Mouse (Mus musculus) embryonic facial prominence, embryonic 10.5 days (tissue): ENCODE measurements at regions not wholly inside any gene's neighbourhood (a gene's known extent, or its start where the extent isn't known, plus 50 kb on each side); places are given as distances from the start of the nearest gene placed in this dataset.

ENCODE experiments used
- DNase-seq: peaks from one replicate; pipeline ENCODE4 v3.0.0-alpha.2; 2017; ENCODE audit warnings: low spot score
- H3K27ac ChIP-seq: fragments of 300-500 bp; sonication (generic); replicated peaks from 2 replicates; pipeline ENCODE4 v1.5.1; 2016; ENCODE audit warnings: mild to moderate bottlenecking
- H3K27me3 ChIP-seq: fragments of 300-500 bp; sonication (generic); replicated peaks from 2 replicates; pipeline ENCODE4 v1.6.1; 2016; ENCODE audit warnings: low read depth, mild to moderate bottlenecking; ENCODE audit not compliant: poor library complexity, severe bottlenecking
- H3K36me3 ChIP-seq: fragments of 300-500 bp; sonication (generic); replicated peaks from 2 replicates; pipeline ENCODE4 v1.6.1; 2016; ENCODE audit warnings: mild to moderate bottlenecking, moderate library complexity
- H3K4me1 ChIP-seq: fragments of 300-500 bp; sonication (generic); 2 replicates; pipeline ENCODE4 v1.6.1; 2016
- H3K4me3 ChIP-seq: fragments of 300-500 bp; sonication (generic); 2 replicates; pipeline ENCODE4 v1.5.1; 2016; ENCODE audit warnings: mild to moderate bottlenecking, moderate library complexity
- H3K9me3 ChIP-seq: fragments of 300-500 bp; sonication (generic); 2 replicates; pipeline ENCODE4 v1.6.1; 2016; ENCODE audit warnings: mild to moderate bottlenecking
- WGBS: fragments of 180-500 bp; shearing (Covaris S2); methylation state at CpG from one replicate; pipeline ENCODE4 v1.1.7; 2016; 5-methylcytosine and 5-hydroxymethylcytosine counted together

DNA sequence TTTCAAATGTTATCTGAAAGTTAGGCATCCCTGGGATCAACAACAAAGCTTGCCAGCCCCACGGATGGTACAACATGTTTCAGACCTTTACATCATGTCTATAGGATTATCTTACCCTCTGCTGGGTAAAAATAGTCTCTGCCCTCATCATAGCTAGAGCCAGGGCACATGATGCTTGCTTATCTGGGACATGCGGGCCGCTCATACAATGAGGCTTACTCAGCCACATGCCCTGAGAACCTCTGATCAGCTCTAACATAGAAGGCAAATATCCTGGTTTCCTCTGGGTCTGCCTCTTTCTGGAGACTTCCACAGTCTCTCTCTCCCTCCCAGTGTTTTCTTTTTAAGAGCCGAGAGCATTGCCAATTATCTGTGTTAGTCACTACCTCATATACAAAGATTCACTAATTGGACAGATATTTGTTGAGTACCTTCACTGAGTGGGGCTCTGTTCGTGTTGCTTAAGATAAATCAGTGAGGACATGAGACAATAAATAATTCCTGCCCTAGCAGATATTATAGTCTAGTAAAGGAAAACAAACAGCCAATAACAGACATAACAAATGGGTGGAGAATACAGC, 256.6 kb downstream of the Fam49a start:
- no peaks in the 10 kb centered on the region for H3K36me3 ChIP-seq
- H3K27me3 ChIP-seq, result no peaks in the 10 kb centered on the region
- 75% methylated on average over 5 of the region's 5 CpGs for whole genome bisulfite sequencing
- H3K9me3 ChIP-seq, result no peaks in the 10 kb centered on the region
- DNase-seq, result no peak
- peaks cover 10% of the 10 kb centered on the region for H3K4me1 ChIP-seq
- H3K4me3 ChIP-seq, result no peak overlapping the region
- H3K27ac ChIP-seq, result no peak overlapping the region

GRCm38 (mm10) chr12:12517020-12517419, 255.1 kb downstream of the Fam49a start:
- Histone ChIP-seq H3K4me1 (peaks cover 10% of the 10 kb centered on the region), H3K4me3 (no peak overlapping the region), H3K36me3 (no peaks in the 10 kb centered on the region), H3K9me3 (no peaks in the 10 kb centered on the region), H3K27me3 (no peaks in the 10 kb centered on the region), H3K27ac (no peak overlapping the region)
- DNase-seq, result no peak
- 92% methylated on average over 4 of the region's 4 CpGs for WGBS

GRCm38 (mm10) chr12:12510764-12511163, 248.8 kb downstream of the Fam49a start:
- Histone ChIP-seq H3K27ac (no peak overlapping the region), H3K4me3 (no peak overlapping the region), H3K9me3 (no peaks in the 10 kb centered on the region), H3K36me3 (no peaks in the 10 kb centered on the region), H3K4me1 (peaks cover 9% of the 10 kb centered on the region), H3K27me3 (no peaks in the 10 kb centered on the region)
- no peak for DNase-seq

DNA sequence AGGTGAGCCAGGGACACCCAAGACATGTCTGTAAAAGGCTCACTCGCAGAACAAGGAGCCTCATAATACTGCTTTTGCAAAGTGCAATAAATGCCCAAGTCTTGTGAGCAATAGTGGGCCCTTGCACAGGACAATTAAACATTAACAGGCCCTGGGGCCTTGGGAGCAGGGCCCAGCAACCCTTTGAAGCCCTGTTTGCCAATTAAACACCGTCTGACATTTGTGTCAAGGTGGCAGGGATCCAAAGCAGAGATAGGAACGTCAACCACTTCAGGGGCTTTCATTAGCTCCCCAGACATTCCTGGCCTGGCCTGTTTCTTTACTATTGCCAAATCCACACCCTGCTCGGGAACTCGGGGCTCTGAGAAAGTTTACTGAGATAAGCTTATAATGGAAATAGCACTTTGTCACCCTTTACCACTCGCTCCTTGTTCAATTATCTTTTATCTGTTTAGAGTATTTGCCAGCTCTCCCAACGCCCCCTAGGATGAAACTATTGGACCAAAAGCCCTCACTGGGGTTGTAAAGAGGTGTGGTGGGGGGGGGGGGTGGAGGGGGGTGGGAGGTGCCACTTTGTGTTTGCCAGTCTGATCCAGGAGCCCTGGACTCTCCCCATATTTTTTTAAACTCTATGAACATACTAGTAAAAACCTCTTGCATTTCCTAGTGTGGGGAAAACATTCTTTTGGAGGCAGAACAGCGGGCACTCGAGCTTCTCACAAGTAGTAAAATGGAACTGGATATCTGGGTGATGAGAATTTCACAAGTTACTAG, 247.4 kb downstream of the Fam49a start:
- Histone ChIP-seq H3K4me1 (peaks cover 9% of the 10 kb centered on the region), H3K27ac (no peak overlapping the region)

DNA sequence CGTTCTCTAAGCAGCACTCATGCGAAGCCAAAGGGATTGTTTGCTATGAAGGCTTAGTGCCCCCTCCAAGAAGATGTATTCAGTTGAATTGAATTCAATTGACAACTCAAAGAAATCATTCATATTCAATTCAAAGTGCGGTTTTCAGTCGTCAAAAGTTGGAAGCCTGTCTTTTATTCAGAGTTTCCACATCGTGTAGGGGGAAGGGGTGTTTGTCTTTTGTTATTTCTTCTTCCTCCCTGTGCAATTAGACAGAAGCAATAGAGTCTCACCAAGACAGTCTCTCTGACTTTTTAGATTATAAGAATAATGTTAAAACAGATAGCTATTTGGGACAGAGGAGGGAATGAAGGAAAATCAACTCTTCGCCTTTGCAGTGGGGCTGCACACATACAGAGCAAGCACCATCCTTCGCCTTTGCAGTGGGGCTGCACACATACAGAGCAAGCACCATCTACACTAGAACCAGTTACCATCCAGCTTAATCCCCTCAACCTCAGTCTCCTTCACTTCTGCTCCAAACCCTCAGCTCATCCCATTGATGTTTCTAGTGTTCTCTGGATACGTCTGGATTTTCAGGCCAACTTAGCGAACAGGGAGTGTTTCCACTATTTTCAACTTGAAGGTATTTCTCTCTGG, 246.7 kb downstream of the Fam49a start:
- no peak for DNase-seq
- peaks cover 9% of the 10 kb centered on the region for H3K4me1 ChIP-seq
- H3K27ac ChIP-seq, result no peak overlapping the region
- WGBS, result 70% methylated on average over 9 of the region's 9 CpGs
- no peaks in the 10 kb centered on the region for H3K9me3 ChIP-seq
- no peaks in the 10 kb centered on the region for H3K36me3 ChIP-seq
- H3K27me3 ChIP-seq, result no peaks in the 10 kb centered on the region
- H3K4me3 ChIP-seq, result no peak overlapping the region

More for the DNA sequence above, 247.4 kb downstream of the Fam49a start:
- Histone ChIP-seq H3K27me3 (no peaks in the 10 kb centered on the region), H3K36me3 (no peaks in the 10 kb centered on the region), H3K4me3 (no peak overlapping the region), H3K9me3 (no peaks in the 10 kb centered on the region)
- no peak for DNase-seq
- 58% methylated on average over 9 of the region's 9 CpGs for WGBS

DNA sequence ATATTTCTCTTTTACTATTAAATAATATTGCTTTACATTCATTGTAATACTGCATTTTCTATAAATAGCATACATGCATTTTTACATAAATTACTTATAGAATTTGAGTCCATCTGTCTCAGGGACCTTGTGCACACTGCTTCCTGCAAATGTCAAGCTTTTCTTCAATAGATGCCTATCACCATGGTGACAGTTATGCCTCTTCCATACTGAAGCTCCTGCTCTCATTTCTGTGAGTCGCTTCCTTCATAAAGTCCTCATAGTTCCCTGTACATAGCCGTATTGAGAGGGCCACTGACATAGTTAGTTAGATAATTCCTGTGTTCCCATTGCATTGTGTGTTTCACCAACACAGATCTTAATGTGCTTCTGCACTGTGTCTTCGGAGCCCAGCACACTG, 244.7 kb downstream of the Fam49a start:
- H3K4me1 ChIP-seq, result peaks cover 9% of the 10 kb centered on the region
- H3K27ac ChIP-seq, result no peak overlapping the region
- no peak overlapping the region for H3K4me3 ChIP-seq
- no peaks in the 10 kb centered on the region for H3K27me3 ChIP-seq
- no peaks in the 10 kb centered on the region for H3K9me3 ChIP-seq
- no peaks in the 10 kb centered on the region for H3K36me3 ChIP-seq
- DNase-seq, result no peak
- 95% methylated on average over 3 of the region's 3 CpGs for whole genome bisulfite sequencing

- Histone ChIP-seq H3K4me1 (peaks cover 9% of the 10 kb centered on the region), H3K4me3 (no peak overlapping the region), H3K36me3 (no peaks in the 10 kb centered on the region), H3K27me3 (no peaks in the 10 kb centered on the region), H3K9me3 (no peaks in the 10 kb centered on the region), H3K27ac (no peak overlapping the region)
- WGBS, result 84% methylated on average over 4 of the region's 4 CpGs
- DNase-seq, result no peak
Measured at GRCm38 (mm10) chr12:12505590-12505989, 243.7 kb downstream of the Fam49a start.

GRCm38 (mm10) chr12:12499903-12500302, 238.0 kb downstream of the Fam49a start:
- H3K4me3 ChIP-seq, result no peak overlapping the region
- no peaks in the 10 kb centered on the region for H3K27me3 ChIP-seq
- no peak overlapping the region for H3K27ac ChIP-seq
- DNase-seq, result no peak
- no peaks in the 10 kb centered on the region for H3K9me3 ChIP-seq
- H3K4me1 ChIP-seq, result 0 out of 2 replicates have a peak, but pooled peaks cover 6% of the 10 kb centered on the region
- 69% methylated on average over 3 of the region's 3 CpGs for WGBS
- no peaks in the 10 kb centered on the region for H3K36me3 ChIP-seq

DNA sequence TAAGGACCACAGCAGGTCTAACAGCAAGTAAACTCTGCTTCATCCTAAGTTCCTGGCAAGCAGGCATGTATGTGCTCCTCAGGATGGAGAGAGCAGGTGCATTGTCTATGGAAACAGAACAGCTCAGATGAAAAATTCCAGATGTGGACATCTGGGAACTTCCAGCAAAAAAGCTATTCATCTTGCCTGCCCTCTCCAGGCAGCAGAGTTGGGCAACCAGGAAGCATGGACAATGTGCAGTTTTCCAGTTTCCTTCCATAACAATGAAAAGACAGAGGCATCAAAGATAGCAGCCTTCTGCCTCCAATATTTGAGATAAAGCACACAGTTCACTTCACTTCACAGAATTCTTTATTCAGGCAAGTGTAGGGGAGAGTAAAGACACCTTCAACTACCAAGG, 236.7 kb downstream of the Fam49a start:
- no peak for DNase-seq
- Histone ChIP-seq H3K9me3 (no peaks in the 10 kb centered on the region), H3K27ac (no peak overlapping the region), H3K27me3 (no peaks in the 10 kb centered on the region), H3K4me3 (no peak overlapping the region), H3K4me1 (0 out of 2 replicates have a peak, but pooled peaks cover 6% of the 10 kb centered on the region), H3K36me3 (no peaks in the 10 kb centered on the region)

DNA sequence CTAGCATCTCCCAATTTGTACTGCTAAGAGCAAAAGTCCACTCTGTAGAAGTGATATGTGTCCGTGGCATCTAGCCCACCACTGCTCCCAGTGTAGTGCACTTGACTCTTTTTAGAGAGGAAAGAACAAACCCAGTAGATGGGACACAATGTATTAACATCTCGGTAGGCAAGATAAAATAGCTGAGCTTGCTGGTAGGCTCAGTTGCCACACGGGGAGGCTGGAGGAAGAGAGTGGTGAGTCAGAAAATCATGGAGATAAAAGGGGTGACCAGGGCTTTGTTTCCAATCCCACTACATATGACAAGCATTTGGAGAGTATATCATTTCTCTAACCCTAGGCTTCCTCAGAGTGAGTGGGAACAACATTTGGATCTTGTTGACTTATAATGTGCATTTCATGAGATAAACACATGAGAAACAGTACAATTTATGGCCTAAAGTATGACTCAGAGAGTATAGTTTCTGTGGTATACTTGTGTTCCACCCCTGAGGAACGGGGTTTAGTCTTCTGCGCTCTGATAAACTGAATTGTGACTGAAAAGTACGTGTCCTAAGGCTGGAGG, 235.4 kb downstream of the Fam49a start:
- Histone ChIP-seq H3K27ac (0 out of 2 replicates have a peak overlapping the region, but pooled peaks have one; percentile 57), H3K27me3 (no peaks in the 10 kb centered on the region), H3K36me3 (no peaks in the 10 kb centered on the region), H3K9me3 (no peaks in the 10 kb centered on the region), H3K4me3 (no peak overlapping the region), H3K4me1 (0 out of 2 replicates have a peak, but pooled peaks cover 6% of the 10 kb centered on the region)
- DNase-seq, result no peak
- WGBS, result 87% methylated on average over 6 of the region's 6 CpGs

GRCm38 (mm10) chr12:12496593-12497141, 234.7 kb downstream of the Fam49a start:
- H3K36me3 ChIP-seq, result no peaks in the 10 kb centered on the region
- no peaks in the 10 kb centered on the region for H3K9me3 ChIP-seq

DNA sequence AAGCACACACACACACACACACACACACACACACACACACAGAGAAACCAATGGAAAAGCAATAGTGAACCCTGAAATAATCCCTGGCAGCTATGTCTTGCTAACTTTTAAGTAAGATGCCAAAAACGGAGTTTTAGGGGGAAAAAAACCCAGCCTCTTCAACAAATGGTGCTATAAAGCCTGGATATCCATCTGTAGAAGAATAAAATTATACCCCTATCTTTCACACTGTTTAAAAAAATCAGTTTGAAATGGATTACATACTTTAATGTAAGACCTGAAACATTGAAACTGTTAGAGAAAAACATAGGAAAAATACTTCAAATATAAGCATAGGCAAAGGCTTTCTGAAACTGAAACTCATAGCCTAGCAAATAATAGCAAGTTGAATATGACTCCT, 228.2 kb downstream of the Fam49a start:
- Histone ChIP-seq H3K4me1 (peaks cover 7% of the 10 kb centered on the region), H3K9me3 (no peaks in the 10 kb centered on the region), H3K4me3 (no peak overlapping the region), H3K27ac (no peak overlapping the region), H3K36me3 (no peaks in the 10 kb centered on the region), H3K27me3 (no peaks in the 10 kb centered on the region)
- 84% methylated on average over 1 of the region's 1 CpGs for WGBS
- DNase-seq, result no peak

More at GRCm38 (mm10) chr12:12496593-12497141, 234.7 kb downstream of the Fam49a start:
- Histone ChIP-seq H3K4me1 (0 out of 2 replicates have a peak, but pooled peaks cover 6% of the 10 kb centered on the region), H3K4me3 (no peak overlapping the region), H3K27me3 (no peaks in the 10 kb centered on the region), H3K27ac (peak overlapping the region; percentile 57; the same call in 1 of the 2 replicates)
- no peak for DNase-seq
- WGBS, result 84% methylated on average over 7 of the region's 7 CpGs
